Mouse (Mus musculus) hematopoietic stem cell, adult 5-6 weeks (primary cell): ENCODE measurements at regions not wholly inside any gene's neighbourhood (a gene's known extent, or its start where the extent isn't known, plus 50 kb on each side); places are given as distances from the start of the nearest gene placed in this dataset.
A peak's percentile ranks its signal among the peaks of the same experiment; 100 is the strongest.

ENCODE experiments used
- ATAC-seq, 2 experiments: fragments of 125-278 bp in 1 of 2; replicated peaks in 1 of 2; 2 replicates each; pipeline ENCODE4 v1.8.0; 2016 to 2017; ENCODE audit warnings: inconsistent platforms in 2 of 2, mild to moderate bottlenecking in 2 of 2, moderate number of reproducible peaks in 2 of 2, low read depth in 1 of 2, moderate TSS enrichment in 1 of 2; ENCODE audit not compliant: low FRiP score in 2 of 2, poor library complexity in 2 of 2, severe bottlenecking in 2 of 2, insufficient read depth in 1 of 2, low TSS enrichment in 1 of 2

GRCm38 (mm10) chr4:12775090-12775489 lies 603.3 kb upstream of the Fam92a start:
- ATAC-seq = no peak

DNA sequence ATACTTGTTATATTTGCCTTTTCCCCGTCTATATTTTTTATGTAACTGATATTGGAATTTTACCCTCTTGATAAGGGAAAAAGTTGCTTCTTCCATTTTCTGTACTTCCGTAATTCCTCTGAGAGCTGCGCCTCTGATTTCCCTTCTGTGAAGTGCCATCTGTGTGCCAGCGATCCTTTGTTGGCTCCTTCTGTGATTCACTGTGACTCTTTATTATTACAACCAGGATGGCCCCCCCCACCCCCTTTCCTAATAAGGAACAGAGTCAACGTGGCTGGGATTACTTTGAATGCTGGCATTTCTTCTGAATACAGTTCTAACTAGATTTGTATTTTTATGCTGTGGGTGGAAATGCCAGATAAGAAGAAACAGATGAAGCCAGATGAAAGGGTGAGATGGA lies 602.9 kb upstream of the Fam92a start:
- ATAC-seq = no peak

- ATAC-seq = no peak
Observed at GRCm38 (mm10) chr4:12773201-12773600, 601.4 kb upstream of the Fam92a start.

DNA sequence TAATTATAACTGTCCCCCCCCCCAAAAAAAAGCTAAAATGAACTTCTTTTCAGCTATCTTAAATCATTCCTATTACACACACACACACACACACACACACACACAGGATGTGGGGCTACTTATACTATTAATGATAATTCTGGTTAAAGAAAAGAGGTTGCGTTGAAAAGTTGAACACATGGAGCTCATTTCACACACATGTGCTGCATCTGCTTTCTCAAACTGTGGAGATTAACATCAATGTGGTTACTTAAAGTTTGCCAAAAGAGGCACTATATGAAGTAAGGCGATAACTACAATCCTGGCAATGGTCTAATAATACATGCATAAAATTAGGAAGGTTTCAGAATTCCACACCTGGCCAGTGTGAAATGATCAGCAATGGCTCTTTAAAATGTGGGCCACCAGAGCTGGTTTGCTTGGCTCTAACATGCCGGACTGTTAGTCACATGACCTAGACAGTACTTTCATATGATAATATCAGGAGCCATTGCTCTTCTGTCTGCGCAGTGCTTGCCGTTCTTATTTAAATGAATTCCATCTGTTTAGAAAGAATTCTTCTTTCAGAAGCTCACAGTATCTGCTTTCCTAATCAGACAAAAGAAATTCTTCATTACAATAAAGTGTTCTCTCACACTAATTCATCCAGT lies 598.4 kb upstream of the Fam92a start:
- ATAC-seq = no peak

- peak; percentile 67 to 68; a peak in 3 of 4 replicates for ATAC-seq
Observed at GRCm38 (mm10) chr4:12769092-12769491, 597.3 kb upstream of the Fam92a start.

DNA sequence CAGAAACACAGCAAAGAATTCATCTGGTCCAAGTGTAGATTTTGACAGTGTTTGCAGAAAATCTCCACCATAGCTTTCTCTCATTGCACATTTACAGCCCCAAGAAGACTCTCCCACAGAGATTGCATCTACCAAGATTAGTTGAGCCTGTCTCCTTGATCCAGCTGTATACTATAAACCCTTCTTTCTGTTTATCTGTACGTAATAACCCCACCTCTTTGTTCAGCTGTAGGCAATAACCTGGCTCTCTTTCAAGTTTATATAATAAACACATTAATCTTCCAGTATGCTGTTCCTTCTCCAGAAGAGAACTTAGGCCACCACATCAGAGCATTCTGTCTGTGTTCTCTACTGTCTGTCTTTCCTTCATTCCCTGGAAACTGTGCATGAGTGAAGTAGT lies 594.9 kb upstream of the Fam92a start:
- no peak for ATAC-seq

DNA sequence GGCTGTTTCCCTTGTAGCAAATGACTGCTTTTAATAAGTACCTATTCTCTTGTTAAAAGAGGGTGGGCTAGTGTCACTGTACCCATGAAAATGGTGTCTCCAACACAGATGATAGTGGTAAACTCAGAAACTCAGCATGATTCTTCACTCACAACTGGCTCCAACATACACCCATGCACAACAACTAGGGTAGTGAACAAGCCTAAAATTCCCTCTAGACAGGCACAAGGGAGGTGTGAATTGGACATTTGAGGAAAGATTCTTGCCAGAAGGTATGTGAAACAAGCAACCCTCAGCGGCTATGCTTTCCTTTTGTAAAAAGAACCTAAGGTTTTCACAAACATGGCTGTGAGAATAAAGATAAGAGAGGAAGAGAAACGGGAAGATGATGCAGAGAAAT lies 579.0 kb upstream of the Fam92a start:
- no peak for ATAC-seq

- ATAC-seq = no peak
Observed at GRCm38 (mm10) chr4:12749874-12750273, 578.1 kb upstream of the Fam92a start.

DNA sequence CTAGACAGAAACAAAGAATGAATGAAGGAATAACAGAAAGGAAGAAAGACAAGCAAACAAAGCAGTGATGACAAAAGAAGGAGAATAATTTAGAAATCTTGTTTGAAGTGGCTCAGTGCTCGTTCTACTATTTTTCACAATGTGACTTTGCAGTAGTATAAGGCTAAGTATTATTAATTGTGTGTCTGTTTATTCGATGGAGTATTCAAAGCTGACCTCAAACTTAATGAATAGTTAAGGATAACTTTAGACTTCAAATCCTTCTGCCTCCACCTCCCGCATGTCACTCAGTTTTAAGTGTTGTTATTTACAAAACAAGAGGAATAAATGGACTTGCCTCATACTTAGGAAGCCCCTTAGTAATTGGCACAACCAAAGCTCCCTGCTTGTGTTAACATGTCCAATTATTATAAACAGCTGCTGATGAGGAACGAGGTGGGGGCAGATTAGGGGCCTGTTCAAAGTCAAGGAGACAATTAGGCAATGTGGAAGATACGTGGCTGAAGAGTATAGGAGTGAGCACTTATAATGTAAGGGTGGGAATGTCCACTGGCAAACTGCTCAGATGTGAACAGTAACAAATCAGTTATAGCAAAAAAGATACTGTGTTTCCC lies 572.0 kb upstream of the Fam92a start:
- no peak for ATAC-seq

DNA sequence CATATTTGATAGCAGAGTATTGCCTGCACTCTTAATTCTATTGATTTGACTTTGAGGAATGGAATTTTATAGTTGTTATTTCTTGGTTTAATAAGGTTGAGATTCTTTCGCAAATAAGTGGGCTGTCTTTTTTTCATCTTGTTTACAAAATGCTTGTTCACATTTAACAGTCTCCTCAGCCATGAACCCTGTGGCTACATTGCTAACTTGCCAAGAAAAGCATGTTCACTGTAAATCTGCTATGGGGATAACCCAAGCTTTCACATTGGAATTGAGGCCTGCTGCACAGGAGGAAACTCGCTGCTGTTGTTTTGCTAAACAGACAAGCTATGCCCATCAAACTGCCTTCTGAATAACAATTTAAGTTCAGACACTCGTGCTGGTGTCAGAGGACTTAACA lies 564.6 kb upstream of the Fam92a start:
- no peak for ATAC-seq

DNA sequence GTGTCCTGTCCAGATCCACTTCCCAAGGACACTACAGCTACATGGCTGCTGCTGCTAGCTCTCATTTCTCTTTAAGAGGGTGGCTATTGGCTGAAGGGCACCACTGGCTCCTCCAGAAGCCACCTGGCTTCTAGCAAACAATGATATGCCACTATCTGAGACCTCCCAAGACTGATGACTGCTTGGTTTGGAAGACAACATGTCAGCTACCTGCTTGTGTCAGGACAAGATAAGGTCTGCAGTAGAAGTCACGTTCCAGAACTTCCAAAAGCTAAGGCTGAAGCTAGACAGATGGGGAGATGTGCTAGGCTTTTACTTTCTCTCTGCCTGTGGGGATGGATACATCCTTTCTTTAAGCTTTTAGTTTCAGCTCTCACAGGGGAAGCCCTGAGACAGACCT lies 528.4 kb upstream of the Fam92a start:
- no peak for ATAC-seq

DNA sequence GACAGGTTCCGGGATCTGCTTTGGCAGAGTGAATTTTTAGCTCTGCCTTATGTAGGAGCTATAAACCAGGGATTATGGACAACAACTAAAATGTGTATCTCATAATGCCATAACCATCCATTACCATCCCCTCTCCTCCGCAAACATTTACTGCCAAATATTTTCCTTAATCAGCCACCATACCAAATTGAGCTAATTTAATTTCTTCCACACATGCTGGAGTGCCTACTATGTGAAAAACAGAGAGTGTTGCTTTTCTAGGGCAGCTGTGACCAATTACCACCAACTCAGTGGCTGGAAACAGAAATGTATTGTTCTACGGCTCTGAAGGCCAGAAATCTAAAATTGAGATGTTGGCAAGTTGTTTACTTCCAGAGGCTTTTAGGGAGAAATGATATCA lies 506.0 kb upstream of the Fam92a start:
- ATAC-seq = no peak

- ATAC-seq = no peak
Observed at GRCm38 (mm10) chr4:12671399-12671798, 499.6 kb upstream of the Fam92a start.

GRCm38 (mm10) chr4:12663176-12663575 lies 491.4 kb upstream of the Fam92a start:
- no peak for ATAC-seq

GRCm38 (mm10) chr4:12662683-12663082 lies 490.9 kb upstream of the Fam92a start:
- no peak for ATAC-seq

- no peak for ATAC-seq
Observed at GRCm38 (mm10) chr4:12659084-12659483, 487.3 kb upstream of the Fam92a start.

DNA sequence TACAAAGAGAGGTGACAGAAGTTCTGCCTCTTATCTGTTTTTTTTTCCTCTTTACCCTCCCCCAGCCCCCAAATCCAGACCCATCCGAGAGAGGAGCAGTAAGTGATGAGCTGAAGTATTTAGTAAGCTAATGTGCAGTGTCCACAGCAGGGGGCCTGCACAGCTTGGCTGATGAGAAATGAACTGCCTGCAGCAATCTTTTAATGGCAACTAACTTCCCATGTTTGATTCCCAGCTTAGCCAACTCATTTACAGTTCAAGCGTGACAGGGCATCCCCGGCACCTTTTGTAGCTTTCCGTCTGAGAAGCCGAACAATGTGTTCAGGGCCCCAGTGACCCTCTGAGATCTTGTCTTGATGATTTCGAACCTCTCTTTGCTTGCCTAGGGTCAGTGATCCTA lies 486.8 kb upstream of the Fam92a start:
- ATAC-seq = no peak

DNA sequence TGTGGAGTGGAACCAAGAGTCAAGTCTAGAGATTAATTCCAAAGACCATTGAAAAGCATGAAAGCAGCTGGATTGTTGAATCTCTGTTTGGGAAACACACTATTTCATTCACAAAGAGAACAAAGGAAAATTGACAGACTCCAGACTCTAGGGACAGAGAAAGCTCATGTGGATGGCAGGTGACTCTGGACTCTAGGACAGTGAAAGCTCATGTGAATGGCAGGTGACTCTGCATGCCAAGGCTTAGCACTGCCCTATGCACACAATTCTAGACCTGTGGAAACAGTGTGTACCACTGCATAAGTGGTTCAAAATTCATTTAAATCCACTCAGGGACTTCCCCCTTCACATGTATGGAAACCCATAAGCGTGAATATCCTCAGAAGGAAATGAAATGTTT lies 486.0 kb upstream of the Fam92a start:
- no peak for ATAC-seq

DNA sequence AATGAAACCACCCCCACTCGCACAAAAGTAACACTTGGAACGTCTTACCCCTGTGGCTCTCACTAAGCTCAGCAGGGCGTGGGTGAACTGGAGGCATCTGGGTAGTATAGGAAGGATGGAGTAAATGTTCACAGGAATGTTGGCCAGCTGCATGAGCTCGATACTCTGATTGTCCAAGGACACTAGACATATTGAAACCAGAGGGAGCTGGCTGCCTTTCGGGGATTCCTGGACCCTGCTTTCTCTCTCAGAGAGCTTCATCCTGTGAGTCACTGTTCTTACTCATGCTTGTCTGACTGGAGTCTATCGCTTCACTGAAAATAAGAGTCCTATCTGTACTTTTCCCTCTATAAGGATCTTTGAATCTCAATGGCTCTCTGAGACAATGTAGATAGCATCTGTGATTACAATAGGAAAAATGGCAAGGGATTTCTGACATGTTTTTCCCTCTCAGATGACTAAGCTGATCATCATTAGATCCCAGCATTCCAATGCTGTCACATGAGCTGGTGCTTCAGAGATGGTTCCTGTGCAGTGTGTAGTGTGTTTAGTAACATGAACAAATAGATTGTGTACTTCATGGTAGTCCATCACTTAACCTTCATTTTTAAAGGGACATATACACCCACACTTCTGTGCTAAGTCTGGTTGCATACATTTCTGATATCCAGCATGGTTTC lies 485.2 kb upstream of the Fam92a start:
- ATAC-seq = no peak
